Mouse (Mus musculus): ENCODE data around the gene Tmem247.

GRCm38 (mm10) chr17:86919729-86920128 lies 2.6 kb downstream of the Tmem247 start:
- TF ChIP-seq CTCF (IDR thresholded peaks at IDR 0.05; ENCODE audit: low read depth) (no peak), EP300 (optimal IDR thresholded peaks at IDR 0.05) (no peak)

All from stomach, postnatal 0 days (tissue).